Mouse (Mus musculus) forebrain, embryonic 15.5 days (tissue): ENCODE measurements around the gene Methig1. TPM values are rescaled to one million over a fixed set of nuclear protein-coding genes. Genes with fewer than 3 reads are reported as not detected.
"Not testable (repeated sequence)": the region's sequence is repeated elsewhere in the genome, so short reads cannot be mapped to it uniquely, and the experiment has no call there.

Experiments
- ATAC-seq: fragments of 200-750 bp; cut with Nextera tagmentation; replicated peaks from 2 replicates; pipeline ENCODE4 v1.8.0; 2017; ENCODE audit warnings: mild to moderate bottlenecking, moderate TSS enrichment, moderate library complexity
- H3K27ac ChIP-seq: fragments of 300-500 bp; sonication (generic); replicated peaks from 2 replicates; pipeline ENCODE4 v1.5.1; 2015; ENCODE audit warnings: mild to moderate bottlenecking, inconsistent platforms
- H3K27me3 ChIP-seq: fragments of 300-500 bp; sonication (generic); 2 replicates; pipeline ENCODE4 v1.6.1; 2015; ENCODE audit warnings: inconsistent platforms
- H3K36me3 ChIP-seq: fragments of 300-500 bp; sonication (generic); 2 replicates; pipeline ENCODE4 v1.6.1; 2015; ENCODE audit warnings: mild to moderate bottlenecking, inconsistent platforms
- H3K4me1 ChIP-seq: fragments of 300-500 bp; sonication (generic); 2 replicates; pipeline ENCODE4 v1.6.1; 2015; ENCODE audit warnings: inconsistent platforms
- H3K4me2 ChIP-seq: fragments of 300-500 bp; sonication (generic); replicated peaks from 2 replicates; pipeline ENCODE4 v1.6.1; 2015; ENCODE audit warnings: mild to moderate bottlenecking, inconsistent platforms
- H3K4me3 ChIP-seq: fragments of 300-500 bp; sonication (generic); 2 replicates; pipeline ENCODE4 v1.5.1; 2015; ENCODE audit warnings: mild to moderate bottlenecking, inconsistent platforms
- H3K9ac ChIP-seq: fragments of 300-500 bp; sonication (generic); replicated peaks from 2 replicates; pipeline ENCODE4 v1.6.1; 2015; ENCODE audit warnings: mild to moderate bottlenecking, inconsistent platforms
- H3K9me3 ChIP-seq: fragments of 300-500 bp; sonication (generic); 2 replicates; pipeline ENCODE4 v1.6.1; 2016; ENCODE audit warnings: inconsistent platforms
- whole genome bisulfite sequencing: fragments of 180-500 bp; shearing (Covaris S2); methylation state at CpG from one replicate; pipeline ENCODE4 v1.1.7; 2015; ENCODE audit warnings: mixed read lengths; 5-methylcytosine and 5-hydroxymethylcytosine counted together
- polyA plus RNA-seq: library from polyadenylated mRNA; unstranded; fragments of >200 nt; fragmentation: Nextera tagmentation; extraction: Ambion mirVana; gene quantifications from 2 replicates; pipeline ENCODE4 v1.2.1, GENCODE M21; 2015

The Methig1 gene
- polyA plus RNA-seq, 1 experiment from 2014 or later: not detected

GRCm38 (mm10) chr15:100421758-100422197 lies 68.8 kb downstream of the Methig1 start, which contains the start of gene Gm5475:
Gene Gm5475, plus strand, starts transcription at chr15:100422147.
- H3K4me3 ChIP-seq: peak within 1 kb of the TSS; percentile 77
- not testable (repeated sequence) for H3K36me3 ChIP-seq, H3K27ac ChIP-seq, ATAC-seq, H3K9me3 ChIP-seq
- H3K9ac ChIP-seq: peak within 1 kb of the TSS; percentile 81
- H3K4me2 ChIP-seq: peak within 1 kb of the TSS; percentile 91
- 28% methylated on average over 3 of the region's 3 CpGs for WGBS
- peaks cover 19% of the 10 kb centered on the region; the same call in 1 of the 2 replicates for H3K27me3 ChIP-seq
- peaks cover 32% of the 10 kb centered on the region for H3K4me1 ChIP-seq

GRCm38 (mm10) chr15:100422476-100422875 lies 69.5 kb downstream of the Methig1 start:
- Histone ChIP-seq H3K9me3 (no peaks in the 10 kb centered on the region), H3K9ac (peak overlapping the region; percentile 81), H3K4me2 (peak overlapping the region; percentile 91), H3K4me3 (peak overlapping the region; percentile 77), H3K4me1 (peaks cover 32% of the 10 kb centered on the region), H3K36me3 (no peaks in the 10 kb centered on the region), H3K27ac (no peak overlapping the region), H3K27me3 (peaks cover 19% of the 10 kb centered on the region; the same call in 1 of the 2 replicates)
- under 1% methylated on average over 27 of the region's 44 CpGs for WGBS
- peak; percentile 72 for ATAC-seq

GRCm38 (mm10) chr15:100422899-100423860 lies 70.2 kb downstream of the Methig1 start:
- Histone ChIP-seq H3K9ac (peak overlapping the region; percentile 81), H3K4me2 (peak overlapping the region; percentile 91), H3K27ac (no peak overlapping the region), H3K36me3 (no peaks in the 10 kb centered on the region), H3K4me1 (peaks cover 32% of the 10 kb centered on the region), H3K4me3 (peak overlapping the region; percentile 77), H3K27me3 (peaks cover 19% of the 10 kb centered on the region; the same call in 1 of the 2 replicates), H3K9me3 (no peaks in the 10 kb centered on the region)
- peak; percentile 99 for ATAC-seq
- 2% methylated on average over 65 of the region's 65 CpGs for WGBS

GRCm38 (mm10) chr15:100423916-100424315 lies 71.0 kb downstream of the Methig1 start:
- no peak overlapping the region for H3K27ac ChIP-seq
- no peaks in the 10 kb centered on the region for H3K9me3 ChIP-seq
- WGBS: 3% methylated on average over 14 of the region's 14 CpGs
- H3K4me2 ChIP-seq: peak overlapping the region; percentile 91
- peak overlapping the region; percentile 77 for H3K4me3 ChIP-seq
- no peak overlapping the region for H3K9ac ChIP-seq
- no peaks in the 10 kb centered on the region for H3K36me3 ChIP-seq
- peaks cover 19% of the 10 kb centered on the region; the same call in 1 of the 2 replicates for H3K27me3 ChIP-seq
- no peak for ATAC-seq
- peaks cover 32% of the 10 kb centered on the region for H3K4me1 ChIP-seq

- peaks cover 32% of the 10 kb centered on the region for H3K4me1 ChIP-seq
- no peak within 1 kb of the TSS for H3K9ac ChIP-seq
- peak within 1 kb of the TSS; percentile 91 for H3K4me2 ChIP-seq
- H3K36me3 ChIP-seq: no peaks in the 10 kb centered on the region
- peaks cover 19% of the 10 kb centered on the region; the same call in 1 of the 2 replicates for H3K27me3 ChIP-seq
- WGBS: 29% methylated on average over 17 of the region's 17 CpGs
- ATAC-seq: no peak
- H3K4me3 ChIP-seq: peak within 1 kb of the TSS; percentile 77
- no peak within 1 kb of the TSS for H3K27ac ChIP-seq
- H3K9me3 ChIP-seq: no peaks in the 10 kb centered on the region
Measured at GRCm38 (mm10) chr15:100424396-100425122, 71.6 kb downstream of the Methig1 start, which contains the start of gene Slc11a2. Gene Slc11a2, minus strand, starts transcription at chr15:100425072.

GRCm38 (mm10) chr15:100428296-100428905 lies 75.5 kb downstream of the Methig1 start:
- H3K4me1 ChIP-seq: peaks cover 7% of the 10 kb centered on the region
- no peak overlapping the region for H3K9ac ChIP-seq
- no peak overlapping the region for H3K4me3 ChIP-seq
- no peak overlapping the region for H3K27ac ChIP-seq
- ATAC-seq: no peak
- 86% methylated on average over 13 of the region's 13 CpGs for WGBS
- no peaks in the 10 kb centered on the region for H3K36me3 ChIP-seq
- H3K27me3 ChIP-seq: peaks cover 19% of the 10 kb centered on the region; the same call in 1 of the 2 replicates
- no peak overlapping the region for H3K4me2 ChIP-seq
- no peaks in the 10 kb centered on the region for H3K9me3 ChIP-seq

GRCm38 (mm10) chr15:100429959-100430565 lies 77.1 kb downstream of the Methig1 start:
- WGBS: 64% methylated on average over 11 of the region's 11 CpGs
- H3K9ac ChIP-seq: no peak overlapping the region
- no peak overlapping the region for H3K4me2 ChIP-seq
- no peak overlapping the region for H3K4me3 ChIP-seq
- H3K27me3 ChIP-seq: peaks cover 7% of the 10 kb centered on the region; the same call in 1 of the 2 replicates
- H3K9me3 ChIP-seq: no peaks in the 10 kb centered on the region
- 0 out of 2 replicates have a peak, but pooled peaks have one; percentile 32 for ATAC-seq
- H3K4me1 ChIP-seq: no peaks in the 10 kb centered on the region
- no peaks in the 10 kb centered on the region for H3K36me3 ChIP-seq
- no peak overlapping the region for H3K27ac ChIP-seq

GRCm38 (mm10) chr15:100433234-100433633 lies 80.3 kb downstream of the Methig1 start:
- WGBS: 70% methylated on average over 4 of the region's 4 CpGs
- ATAC-seq: no peak
- H3K4me3 ChIP-seq: no peak overlapping the region
- H3K27ac ChIP-seq: no peak overlapping the region
- H3K9ac ChIP-seq: no peak overlapping the region
- H3K27me3 ChIP-seq: no peaks in the 10 kb centered on the region
- no peaks in the 10 kb centered on the region for H3K36me3 ChIP-seq
- no peak overlapping the region for H3K4me2 ChIP-seq
- no peaks in the 10 kb centered on the region for H3K9me3 ChIP-seq
- no peaks in the 10 kb centered on the region for H3K4me1 ChIP-seq

Other genes with a start within 250 kb of the Methig1 start
- gene Atf1, start 125.3 kb upstream of the Methig1 start, polyA plus RNA-seq: 19.9 and 20.5 TPM in 2 replicates
- gene Tmprss12, start 72.3 kb upstream of the Methig1 start, polyA plus RNA-seq: not detected in 2 replicates
- 2.8 and 5.4 TPM in 2 replicates for gene Mettl7a1, start 49.0 kb upstream of the Methig1 start, polyA plus RNA-seq
- gene Mettl7a3, start 18.2 kb upstream of the Methig1 start, polyA plus RNA-seq: not detected in 2 replicates
- gene Mettl7a2, start 51 bp downstream of the Methig1 start, polyA plus RNA-seq: not detected in 2 replicates
- not detected in 2 replicates for gene Higd1c, start 11.4 kb downstream of the Methig1 start, polyA plus RNA-seq
- gene Gm5475, start 69.0 kb downstream of the Methig1 start, polyA plus RNA-seq: 0.06 TPM in 1 of 2 replicates, not detected in the other
- gene Slc11a2, start 71.9 kb downstream of the Methig1 start, polyA plus RNA-seq: 22.2 and 23.5 TPM in 2 replicates
- 51.5 and 52.3 TPM in 2 replicates for gene Letmd1, start 115.9 kb downstream of the Methig1 start, polyA plus RNA-seq
- 54.9 and 55.6 TPM in 2 replicates for gene Csrnp2, start 142.3 kb downstream of the Methig1 start, polyA plus RNA-seq
- 30.0 and 33.6 TPM in 2 replicates for gene Tfcp2, start 198.9 kb downstream of the Methig1 start, polyA plus RNA-seq
- 50.4 and 51.3 TPM in 2 replicates for gene Pou6f1, start 246.8 kb downstream of the Methig1 start, polyA plus RNA-seq